Mouse (Mus musculus): ENCODE measurements around the gene Trpc2. TPM values are rescaled to one million over a fixed set of nuclear protein-coding genes. Genes with fewer than 3 reads are reported as not detected.

Gene Trpc2
- polyA plus RNA-seq, 1 experiment from 2014 or later: not detected

DNA sequence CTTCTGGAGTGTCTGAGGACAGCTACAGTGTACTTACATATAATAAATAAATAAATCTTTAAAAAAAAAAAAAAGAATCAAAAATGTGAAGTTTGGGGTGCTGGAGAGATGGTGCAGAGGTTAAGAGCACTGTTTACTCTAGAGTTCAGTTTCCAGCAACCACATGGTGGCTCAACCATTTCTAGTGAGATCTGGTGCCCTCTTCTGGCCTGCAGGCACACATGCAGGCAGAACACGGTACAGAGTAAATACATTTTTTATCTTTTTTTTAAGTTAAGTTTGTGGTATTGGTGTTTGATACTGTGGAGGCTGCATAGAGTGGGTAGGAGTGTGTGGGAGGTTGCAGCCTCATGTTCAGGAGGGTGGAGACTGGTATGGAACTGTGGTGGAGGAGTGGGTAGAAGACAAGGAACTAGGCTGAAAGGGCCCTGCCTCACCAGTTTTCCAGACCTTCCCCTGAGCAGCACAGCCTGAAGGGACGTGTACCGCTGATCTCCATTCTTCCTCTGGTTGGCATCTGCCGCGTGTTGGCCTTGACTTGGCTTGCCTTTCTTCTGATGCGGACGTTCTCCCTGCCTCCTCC lies 6.1 kb upstream of the Trpc2 start:
- no peak overlapping the region for H3K4me3 ChIP-seq
- ATAC-seq (replicated peaks): no peak
- no peak overlapping the region for H3K4me2 ChIP-seq
- H3K27ac ChIP-seq: no peak overlapping the region
- H3K27me3 ChIP-seq (replicated peaks): no peaks in the 10 kb centered on the region
- 81% methylated on average over 7 of the region's 7 CpGs for WGBS
- no peaks in the 10 kb centered on the region for H3K9me3 ChIP-seq
- no peaks in the 10 kb centered on the region for H3K4me1 ChIP-seq
- H3K9ac ChIP-seq: no peak overlapping the region
- H3K36me3 ChIP-seq (replicated peaks): peaks cover 54% of the 10 kb centered on the region; the same call in 1 of the 2 replicates

DNA sequence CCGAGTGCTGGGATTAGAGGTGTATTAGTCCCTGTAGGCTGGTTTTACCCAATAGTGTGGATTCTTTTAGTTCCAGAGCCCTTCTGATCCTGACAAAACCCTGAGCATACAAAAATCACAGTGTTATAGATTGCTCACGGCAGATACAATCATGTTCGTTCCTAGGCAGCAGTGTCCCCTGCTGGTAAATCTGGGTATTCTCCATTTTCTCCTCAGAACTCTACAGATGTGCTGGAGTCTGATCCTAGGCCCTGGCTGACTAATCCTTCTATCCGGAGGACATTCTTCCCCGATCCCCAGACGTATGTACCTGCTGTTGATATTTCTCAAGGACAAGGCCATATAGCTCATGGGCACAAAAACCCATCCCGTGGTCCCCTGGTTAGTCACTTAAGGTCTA lies 4.4 kb upstream of the Trpc2 start:
- Histone ChIP-seq H3K4me3 (no peak overlapping the region), H3K36me3 (replicated peaks) (peaks cover 45% of the 10 kb centered on the region; the same call in 1 of the 2 replicates), H3K4me1 (no peaks in the 10 kb centered on the region), H3K27ac (no peak overlapping the region), H3K4me2 (no peak overlapping the region), H3K9ac (no peak overlapping the region), H3K9me3 (no peaks in the 10 kb centered on the region), H3K27me3 (replicated peaks) (no peaks in the 10 kb centered on the region)
- WGBS: 73% methylated on average over 7 of the region's 7 CpGs
- ATAC-seq (replicated peaks): no peak

DNA sequence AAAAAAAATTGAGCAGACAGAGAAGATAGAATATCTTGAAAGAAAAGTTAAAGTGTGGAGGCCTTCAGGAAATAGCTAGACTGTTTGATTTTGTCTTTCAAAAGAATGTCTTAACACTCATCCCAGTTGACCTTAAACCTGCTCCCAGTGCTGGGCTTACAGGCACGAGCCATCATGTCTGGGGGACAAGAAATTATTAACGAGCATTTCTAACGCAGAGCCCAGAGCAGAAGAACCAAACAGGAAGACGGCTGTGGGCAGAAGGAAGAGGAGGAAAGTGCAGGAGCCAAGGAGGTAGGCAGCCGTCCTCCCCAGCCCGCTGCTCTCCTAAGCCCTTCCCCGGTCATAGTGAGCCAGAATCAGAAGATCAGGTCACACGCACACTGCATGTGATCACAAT lies 2.6 kb upstream of the Trpc2 start:
- ATAC-seq (replicated peaks): no peak
- no peak overlapping the region for H3K4me2 ChIP-seq
- no peak overlapping the region for H3K9ac ChIP-seq
- H3K36me3 ChIP-seq (replicated peaks): peaks cover 35% of the 10 kb centered on the region; the same call in 1 of the 2 replicates
- WGBS: 92% methylated on average over 8 of the region's 8 CpGs
- H3K27ac ChIP-seq: no peak overlapping the region
- H3K4me1 ChIP-seq: no peaks in the 10 kb centered on the region
- no peaks in the 10 kb centered on the region for H3K27me3 ChIP-seq (replicated peaks)
- H3K9me3 ChIP-seq: no peaks in the 10 kb centered on the region
- H3K4me3 ChIP-seq: no peak overlapping the region

DNA sequence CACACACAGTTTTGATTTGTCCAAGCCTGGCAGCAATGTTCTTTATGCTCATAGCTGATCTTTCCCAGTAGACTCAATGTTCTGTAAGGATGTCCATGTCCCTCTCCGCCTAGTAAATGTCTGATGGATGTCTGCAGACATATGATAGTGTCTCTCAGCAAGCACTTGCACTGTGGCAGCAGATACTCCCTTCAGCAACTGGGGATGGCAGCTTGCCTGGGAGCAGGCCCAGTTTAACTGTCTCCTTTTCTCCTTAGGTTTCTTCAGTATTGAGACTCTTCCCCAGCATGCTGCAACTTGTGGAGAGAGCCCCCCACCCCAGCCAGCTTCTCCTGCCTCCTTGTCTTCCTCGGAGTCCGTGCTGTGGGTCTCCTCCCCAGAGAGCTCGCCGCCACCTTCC lies 1.1 kb upstream of the Trpc2 start:
- Histone ChIP-seq H3K9ac (no peak overlapping the region), H3K9me3 (no peaks in the 10 kb centered on the region), H3K27ac (no peak overlapping the region), H3K27me3 (replicated peaks) (no peaks in the 10 kb centered on the region), H3K36me3 (replicated peaks) (peaks cover 30% of the 10 kb centered on the region; the same call in 1 of the 2 replicates), H3K4me1 (no peaks in the 10 kb centered on the region), H3K4me2 (no peak overlapping the region), H3K4me3 (no peak overlapping the region)
- no peak for ATAC-seq (replicated peaks)
- 98% methylated on average over 5 of the region's 5 CpGs for WGBS

DNA sequence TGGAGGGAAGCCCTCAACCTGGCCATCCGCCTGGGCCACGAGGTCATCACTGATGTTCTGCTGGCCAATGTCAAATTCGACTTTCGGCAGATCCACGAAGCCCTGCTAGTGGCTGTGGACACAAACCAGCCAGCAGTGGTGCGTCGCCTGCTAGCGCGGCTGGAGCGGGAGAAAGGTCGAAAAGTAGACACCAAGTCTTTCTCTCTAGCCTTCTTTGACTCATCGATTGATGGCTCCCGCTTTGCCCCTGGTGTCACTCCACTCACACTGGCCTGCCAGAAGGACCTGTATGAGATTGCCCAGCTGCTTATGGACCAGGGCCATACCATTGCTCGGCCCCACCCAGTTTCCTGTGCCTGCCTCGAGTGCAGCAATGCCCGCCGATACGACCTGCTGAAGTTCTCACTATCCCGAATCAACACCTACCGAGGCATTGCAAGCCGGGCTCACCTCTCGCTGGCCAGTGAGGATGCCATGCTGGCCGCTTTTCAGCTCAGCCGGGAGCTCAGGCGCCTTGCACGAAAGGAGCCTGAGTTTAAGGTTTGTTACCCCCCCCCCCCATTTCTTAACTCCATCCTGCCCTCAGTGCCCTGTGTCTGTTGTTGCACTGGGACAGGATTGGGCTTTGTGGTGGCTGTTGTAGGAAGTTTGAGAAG lies 1.3 kb downstream of the Trpc2 start:
- Histone ChIP-seq H3K27ac (no peak overlapping the region), H3K4me2 (no peak overlapping the region), H3K9me3 (no peaks in the 10 kb centered on the region), H3K4me1 (no peaks in the 10 kb centered on the region), H3K4me3 (no peak overlapping the region), H3K9ac (no peak overlapping the region), H3K36me3 (replicated peaks) (peaks cover 26% of the 10 kb centered on the region; the same call in 1 of the 2 replicates), H3K27me3 (replicated peaks) (no peaks in the 10 kb centered on the region)
- 94% methylated on average over 26 of the region's 26 CpGs for WGBS
- ATAC-seq (replicated peaks): no peak

DNA sequence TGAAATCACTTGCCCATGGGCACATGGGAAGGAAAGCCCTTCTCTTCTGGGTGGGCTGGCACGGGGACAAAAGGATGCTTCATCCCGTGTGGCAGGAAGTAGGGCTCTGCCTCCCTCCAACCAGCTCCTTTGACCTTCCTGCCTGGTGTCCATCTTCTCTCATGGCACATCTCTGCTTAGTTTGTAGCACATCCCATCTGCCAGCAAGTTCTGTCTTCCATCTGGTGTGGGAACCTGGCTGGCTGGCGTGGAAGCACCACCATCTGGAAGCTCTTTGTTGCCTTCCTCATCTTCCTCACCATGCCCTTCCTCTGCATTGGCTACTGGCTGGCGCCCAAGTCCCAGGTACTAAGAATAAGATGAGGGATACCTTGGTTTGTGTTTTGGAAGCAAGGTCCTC lies 4.4 kb downstream of the Trpc2 start:
- no peaks in the 10 kb centered on the region for H3K9me3 ChIP-seq
- no peak overlapping the region for H3K27ac ChIP-seq
- no peak overlapping the region for H3K4me3 ChIP-seq
- H3K4me2 ChIP-seq: no peak overlapping the region
- H3K4me1 ChIP-seq: no peaks in the 10 kb centered on the region
- 92% methylated on average over 4 of the region's 4 CpGs for WGBS
- no peak overlapping the region for H3K9ac ChIP-seq
- H3K27me3 ChIP-seq (replicated peaks): no peaks in the 10 kb centered on the region
- no peak for ATAC-seq (replicated peaks)
- H3K36me3 ChIP-seq (replicated peaks): 0 out of 2 replicates have a peak, but pooled peaks cover 2% of the 10 kb centered on the region

DNA sequence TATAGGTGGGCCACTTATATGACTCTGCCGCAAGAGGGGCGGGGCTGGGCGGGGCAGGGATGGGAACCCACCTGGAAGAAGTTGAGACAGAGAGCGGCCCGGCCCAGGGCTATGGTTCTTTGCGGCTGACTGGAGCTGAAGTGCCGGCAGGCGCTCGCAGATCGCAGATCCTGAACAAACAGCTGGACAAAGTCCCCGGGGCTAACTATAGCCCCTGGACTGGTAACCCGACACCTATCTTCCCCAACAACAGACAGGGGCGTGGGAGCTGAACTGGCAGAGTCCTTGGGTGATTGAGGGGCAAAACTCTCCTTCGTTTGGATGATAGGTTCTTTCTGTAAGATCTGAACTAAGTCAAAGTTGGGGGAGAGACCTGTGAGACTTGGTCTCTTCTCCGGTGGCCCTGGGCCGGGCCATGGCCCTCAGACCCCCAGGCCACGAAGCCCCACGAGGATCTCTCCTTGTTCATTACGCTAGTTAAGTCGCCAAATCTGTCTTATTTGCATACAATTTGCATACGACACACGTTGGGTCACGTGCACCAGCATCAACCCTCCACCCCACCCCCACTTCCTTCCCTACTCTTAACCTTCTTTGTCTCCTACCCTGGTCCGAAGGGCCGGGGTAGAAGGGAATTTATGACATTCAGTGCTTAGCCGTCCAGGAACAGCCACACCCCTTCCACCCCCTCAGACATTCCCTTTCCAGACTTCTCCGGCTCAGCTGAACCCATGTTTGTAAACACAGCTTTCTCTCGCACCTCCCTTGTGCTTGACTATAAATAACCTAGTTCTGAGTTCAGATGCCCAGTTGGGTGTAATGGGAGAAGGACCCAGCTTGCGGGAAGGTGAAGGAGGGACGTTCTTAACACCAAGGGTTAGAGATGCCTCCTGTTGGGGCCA lies 17.1 kb downstream of the Trpc2 start:
- H3K9me3 ChIP-seq: no peaks in the 10 kb centered on the region
- peak; percentile 38; the same call in 1 of the 2 replicates for ATAC-seq (replicated peaks)
- WGBS: 6% methylated on average over 30 of the region's 30 CpGs
- no peaks in the 10 kb centered on the region for H3K27me3 ChIP-seq (replicated peaks)
- no peak overlapping the region for H3K9ac ChIP-seq
- peaks cover 9% of the 10 kb centered on the region for H3K4me1 ChIP-seq
- no peaks in the 10 kb centered on the region for H3K36me3 ChIP-seq (replicated peaks)
- H3K4me2 ChIP-seq: peak overlapping the region; percentile 39
- no peak overlapping the region for H3K27ac ChIP-seq
- H3K4me3 ChIP-seq: no peak overlapping the region

DNA sequence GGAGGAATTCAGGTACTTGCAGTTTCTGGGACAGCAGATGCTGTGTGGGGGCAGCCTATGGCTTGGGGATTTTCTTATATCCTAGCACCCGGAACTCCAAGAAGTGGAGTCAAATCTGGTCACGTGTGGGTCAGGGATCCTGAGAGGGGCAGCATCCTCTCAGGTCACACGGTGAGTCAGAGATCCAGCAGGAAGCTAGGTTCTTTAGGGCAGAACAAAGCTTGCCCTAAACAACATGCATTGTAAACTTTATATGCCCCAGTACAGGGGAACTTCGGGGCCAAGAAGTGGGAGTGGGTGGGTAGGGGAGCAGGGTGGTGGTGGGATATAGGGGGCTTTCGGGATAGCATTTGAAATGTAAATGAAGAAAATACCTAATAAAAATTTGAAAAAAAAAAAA lies 18.0 kb downstream of the Trpc2 start:
- 67% methylated on average over 5 of the region's 5 CpGs for whole genome bisulfite sequencing
- no peak overlapping the region for H3K9ac ChIP-seq
- ATAC-seq (replicated peaks): no peak

DNA sequence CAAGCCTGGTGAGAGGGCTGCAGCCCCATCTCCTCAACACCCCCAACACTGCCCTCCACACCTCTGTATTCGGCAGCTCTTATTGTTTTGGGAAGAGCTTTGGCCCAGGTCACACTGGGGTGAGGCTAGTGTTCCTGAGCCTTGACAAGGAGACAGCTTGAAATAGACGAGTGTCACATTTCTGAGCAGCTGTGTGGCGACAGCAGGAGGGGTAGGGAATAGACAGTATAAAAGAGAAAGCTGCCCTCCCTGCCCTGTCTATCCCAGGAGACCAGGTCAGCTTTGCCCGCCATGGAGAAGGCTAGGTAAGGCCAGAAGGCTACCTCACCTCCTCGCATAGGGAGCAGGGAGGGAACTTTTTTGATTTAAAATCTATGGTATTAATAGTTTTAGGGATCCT lies 18.6 kb downstream of the Trpc2 start, which contains the start of gene Art1:
Gene Art1, plus strand, starts transcription at position 257 of the 400 bp plus-strand sequence.
- Histone ChIP-seq H3K9me3 (no peaks in the 10 kb centered on the region), H3K4me2 (no peak within 1 kb of the TSS), H3K36me3 (replicated peaks) (no peaks in the 10 kb centered on the region), H3K4me3 (no peak within 1 kb of the TSS), H3K27ac (no peak within 1 kb of the TSS), H3K9ac (no peak within 1 kb of the TSS), H3K4me1 (peaks cover 9% of the 10 kb centered on the region), H3K27me3 (replicated peaks) (no peaks in the 10 kb centered on the region)
- WGBS: 42% methylated on average over 5 of the region's 5 CpGs
- ATAC-seq (replicated peaks): no peak

More for the DNA sequence above, 18.0 kb downstream of the Trpc2 start:
- Histone ChIP-seq H3K4me1 (peaks cover 9% of the 10 kb centered on the region), H3K9me3 (no peaks in the 10 kb centered on the region), H3K27ac (no peak overlapping the region), H3K4me2 (no peak overlapping the region), H3K36me3 (replicated peaks) (no peaks in the 10 kb centered on the region), H3K4me3 (no peak overlapping the region), H3K27me3 (replicated peaks) (no peaks in the 10 kb centered on the region)

DNA sequence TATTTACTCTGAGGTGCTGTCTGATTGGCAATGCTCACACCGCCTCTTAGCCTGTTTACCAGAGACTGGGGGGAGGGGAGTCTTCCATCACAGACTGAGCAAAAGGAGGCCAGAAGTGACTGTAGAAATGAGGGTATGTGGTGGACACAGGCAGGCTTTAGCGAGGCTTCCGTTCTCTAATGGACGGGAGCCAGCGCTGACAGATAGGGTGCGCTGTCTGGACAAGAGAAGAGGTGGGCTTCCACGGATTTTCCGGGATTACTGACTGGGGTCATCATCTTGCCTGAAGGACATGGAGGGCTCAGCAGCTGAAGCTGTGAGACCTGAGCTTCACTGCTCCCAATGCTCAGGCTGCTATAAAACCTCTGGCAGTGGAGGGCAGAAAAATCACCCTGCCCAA lies 19.3 kb downstream of the Trpc2 start:
- Histone ChIP-seq H3K9ac (no peak overlapping the region), H3K36me3 (replicated peaks) (no peaks in the 10 kb centered on the region), H3K27ac (no peak overlapping the region), H3K4me3 (no peak overlapping the region), H3K4me2 (no peak overlapping the region), H3K27me3 (replicated peaks) (no peaks in the 10 kb centered on the region), H3K4me1 (peaks cover 15% of the 10 kb centered on the region), H3K9me3 (no peaks in the 10 kb centered on the region)
- WGBS: 41% methylated on average over 8 of the region's 8 CpGs
- ATAC-seq (replicated peaks): no peak

DNA sequence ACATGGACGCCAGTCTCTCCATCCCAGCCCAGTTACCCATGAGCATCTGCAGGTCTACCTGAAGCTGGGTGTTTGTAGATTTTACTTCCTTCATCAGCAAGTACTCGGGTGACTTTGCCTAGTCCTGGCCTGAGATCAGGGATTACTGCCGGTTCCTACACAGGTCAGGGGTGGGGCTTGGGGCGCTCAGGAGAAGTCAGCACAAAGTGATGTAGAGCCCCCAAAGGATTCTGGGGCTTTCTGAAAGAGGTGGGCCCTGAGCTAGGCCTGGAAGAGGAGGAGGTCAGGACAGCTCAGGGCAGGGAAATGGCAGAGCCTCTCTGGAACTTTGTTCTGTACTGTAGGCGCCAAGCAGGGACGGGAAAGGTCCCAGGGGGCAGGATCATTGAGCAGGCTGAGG lies 19.8 kb downstream of the Trpc2 start:
- Histone ChIP-seq H3K4me3 (no peak overlapping the region), H3K36me3 (replicated peaks) (no peaks in the 10 kb centered on the region), H3K27ac (no peak overlapping the region), H3K9ac (no peak overlapping the region), H3K9me3 (no peaks in the 10 kb centered on the region), H3K4me1 (peaks cover 16% of the 10 kb centered on the region), H3K27me3 (replicated peaks) (no peaks in the 10 kb centered on the region), H3K4me2 (no peak overlapping the region)
- no peak for ATAC-seq (replicated peaks)
- WGBS: 40% methylated on average over 6 of the region's 6 CpGs

DNA sequence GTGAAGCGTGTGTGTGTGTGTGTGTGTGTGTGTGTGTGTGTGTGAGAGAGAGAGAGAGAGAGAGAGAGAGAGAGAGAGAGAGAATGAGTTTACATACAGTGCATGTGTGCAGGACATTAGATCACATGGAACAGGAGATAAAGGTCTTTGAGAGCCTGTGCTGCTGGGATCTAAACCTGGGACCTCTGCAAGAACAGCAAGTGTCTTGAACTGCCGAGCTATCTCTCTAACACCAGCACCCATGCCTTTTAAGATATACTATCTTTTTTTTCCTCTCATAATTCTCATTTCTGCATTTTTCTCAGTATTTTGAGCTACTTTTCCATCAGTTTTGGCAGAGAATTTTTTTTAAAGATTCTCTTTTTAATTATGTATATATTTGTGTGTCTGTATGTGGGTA lies 20.6 kb downstream of the Trpc2 start:
- H3K4me1 ChIP-seq: peaks cover 16% of the 10 kb centered on the region
- ATAC-seq (replicated peaks): no peak
- H3K36me3 ChIP-seq (replicated peaks): no peaks in the 10 kb centered on the region
- no peak overlapping the region for H3K4me2 ChIP-seq
- H3K9me3 ChIP-seq: no peaks in the 10 kb centered on the region
- H3K4me3 ChIP-seq: no peak overlapping the region
- no peaks in the 10 kb centered on the region for H3K27me3 ChIP-seq (replicated peaks)
- no peak overlapping the region for H3K9ac ChIP-seq
- 84% methylated on average over 2 of the region's 2 CpGs for WGBS
- H3K27ac ChIP-seq: no peak overlapping the region

Data from midbrain, embryonic 15.5 days (tissue).